Mouse (Mus musculus) CD8-positive naive resting alpha-beta T cell, adult 2 months (primary cell): ENCODE results near the gene Hoxd3.
A peak's percentile ranks its signal among the peaks of the same experiment; 100 is the strongest.

Source experiments
- DNase-seq, 2 experiments: peaks; one replicate each; pipeline ENCODE4 v3.0.0; 2022; ENCODE audit warnings: low read depth in 2 of 2, low spot score in 2 of 2

Gene Hoxd3

DNA sequence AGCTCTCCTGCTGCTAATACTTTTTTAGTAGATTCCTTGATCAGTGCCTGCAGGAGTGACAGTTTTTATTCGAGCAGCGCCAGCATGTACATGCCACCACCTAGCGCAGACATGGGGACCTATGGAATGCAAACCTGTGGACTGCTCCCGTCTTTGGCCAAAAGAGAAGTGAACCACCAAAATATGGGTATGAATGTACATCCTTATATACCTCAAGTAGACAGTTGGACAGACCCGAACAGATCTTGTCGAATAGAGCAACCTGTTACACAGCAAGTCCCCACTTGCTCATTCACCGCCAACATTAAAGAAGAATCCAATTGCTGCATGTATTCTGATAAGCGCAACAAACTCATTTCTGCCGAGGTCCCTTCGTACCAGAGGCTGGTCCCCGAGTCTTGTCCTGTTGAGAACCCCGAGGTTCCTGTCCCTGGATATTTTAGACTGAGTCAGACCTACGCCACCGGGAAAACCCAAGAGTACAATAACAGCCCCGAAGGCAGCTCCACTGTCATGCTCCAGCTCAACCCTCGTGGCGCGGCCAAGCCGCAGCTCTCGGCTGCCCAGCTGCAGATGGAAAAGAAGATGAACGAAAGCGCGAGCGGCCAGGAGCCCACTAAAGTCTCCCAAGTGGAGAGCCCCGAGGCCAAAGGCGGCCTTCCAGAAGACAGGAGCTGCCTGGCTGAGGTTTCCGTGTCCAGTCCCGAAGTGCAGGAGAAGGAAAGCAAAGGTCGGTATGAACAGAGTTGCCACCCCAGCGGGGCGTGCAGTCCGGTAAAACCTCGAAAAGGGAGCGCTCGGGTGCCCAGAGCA lies 19.5 kb upstream of the Hoxd3 start:
- no peak for DNase-seq

DNA sequence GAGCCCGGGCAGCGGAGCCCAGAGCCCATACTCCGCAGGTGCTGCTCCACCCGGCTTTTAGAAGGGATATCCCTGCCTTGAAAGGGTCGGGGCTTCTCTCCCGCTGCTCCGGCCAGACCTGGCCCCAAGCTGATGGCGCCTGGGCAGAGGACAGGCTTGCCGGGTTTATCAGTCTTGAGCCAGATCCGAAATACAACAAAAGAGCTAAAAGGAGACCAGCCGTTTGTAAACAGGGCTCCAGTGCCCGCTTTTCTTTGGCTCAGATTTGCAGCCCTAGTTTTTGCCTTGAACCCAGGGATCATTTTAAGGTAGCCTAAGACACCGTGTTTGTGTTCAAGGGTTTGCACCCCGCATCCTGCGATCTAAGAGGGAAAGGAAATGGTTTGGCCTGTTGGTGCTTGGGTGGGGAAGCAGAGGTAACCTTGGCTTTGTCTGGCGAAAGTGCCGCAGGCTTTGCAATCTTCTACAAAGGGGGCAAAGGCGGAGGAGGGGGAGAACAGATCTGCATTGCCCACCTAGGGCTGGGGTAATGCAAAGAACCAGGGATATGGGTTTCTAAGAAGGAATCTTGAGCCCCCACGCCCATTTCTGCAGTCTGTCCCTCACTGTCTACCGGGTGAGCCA lies 18.8 kb upstream of the Hoxd3 start:
- DNase-seq, result no peak

DNA sequence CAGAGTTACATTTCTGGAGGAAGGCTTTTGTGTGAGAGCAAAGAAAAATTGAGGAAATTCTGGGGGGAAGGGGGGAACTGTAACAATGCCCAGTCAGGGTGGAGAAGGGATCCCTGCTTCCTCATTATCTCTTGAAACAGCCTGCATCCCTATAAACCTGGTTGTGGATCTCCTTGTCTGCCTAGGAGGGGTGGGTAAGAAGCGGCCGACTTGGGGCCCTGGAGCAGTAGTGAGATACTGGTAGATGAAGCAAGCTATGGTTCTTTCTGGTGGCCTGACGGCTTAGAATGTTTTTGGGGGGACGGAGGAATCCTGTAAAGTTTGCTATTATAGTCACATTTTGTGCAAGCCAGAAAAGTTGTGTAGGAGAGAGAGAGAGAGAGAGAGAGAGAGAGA lies 18.3 kb upstream of the Hoxd3 start:
- DNase-seq, result no peak

DNA sequence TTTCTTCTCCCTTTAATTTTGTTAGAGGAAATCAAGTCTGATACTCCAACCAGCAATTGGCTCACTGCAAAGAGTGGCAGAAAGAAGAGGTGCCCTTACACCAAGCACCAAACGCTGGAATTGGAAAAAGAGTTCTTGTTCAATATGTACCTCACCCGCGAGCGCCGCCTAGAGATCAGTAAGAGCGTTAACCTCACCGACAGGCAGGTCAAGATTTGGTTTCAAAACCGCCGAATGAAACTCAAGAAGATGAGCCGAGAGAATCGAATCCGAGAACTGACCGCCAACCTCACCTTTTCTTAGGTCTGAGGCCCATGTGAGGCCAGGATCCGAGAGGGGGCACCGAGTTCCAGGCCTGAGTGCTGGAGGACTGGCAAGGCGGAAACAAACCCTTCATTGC lies 17.7 kb upstream of the Hoxd3 start:
- DNase-seq, result no peak

DNA sequence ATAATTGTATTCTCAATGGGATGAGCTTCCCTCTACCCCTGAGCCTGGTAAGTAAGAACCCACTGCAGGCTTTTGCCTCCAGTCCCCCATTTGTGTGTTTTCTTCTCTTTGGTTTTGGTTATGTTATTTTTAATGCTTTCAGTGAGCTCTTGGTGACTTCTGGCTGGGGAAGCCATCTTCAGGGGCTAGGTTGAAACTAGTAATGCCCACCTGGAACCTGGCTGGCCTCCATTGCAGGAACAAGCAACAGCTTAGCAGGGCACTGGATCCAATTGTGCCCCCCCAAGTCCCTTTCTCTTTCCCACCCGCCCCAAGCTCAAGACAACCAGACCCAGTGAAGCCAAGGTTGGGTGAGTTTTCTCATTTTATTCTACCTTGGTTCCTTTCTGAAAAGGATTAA lies 16.3 kb upstream of the Hoxd3 start:
- DNase-seq, result no peak

DNA sequence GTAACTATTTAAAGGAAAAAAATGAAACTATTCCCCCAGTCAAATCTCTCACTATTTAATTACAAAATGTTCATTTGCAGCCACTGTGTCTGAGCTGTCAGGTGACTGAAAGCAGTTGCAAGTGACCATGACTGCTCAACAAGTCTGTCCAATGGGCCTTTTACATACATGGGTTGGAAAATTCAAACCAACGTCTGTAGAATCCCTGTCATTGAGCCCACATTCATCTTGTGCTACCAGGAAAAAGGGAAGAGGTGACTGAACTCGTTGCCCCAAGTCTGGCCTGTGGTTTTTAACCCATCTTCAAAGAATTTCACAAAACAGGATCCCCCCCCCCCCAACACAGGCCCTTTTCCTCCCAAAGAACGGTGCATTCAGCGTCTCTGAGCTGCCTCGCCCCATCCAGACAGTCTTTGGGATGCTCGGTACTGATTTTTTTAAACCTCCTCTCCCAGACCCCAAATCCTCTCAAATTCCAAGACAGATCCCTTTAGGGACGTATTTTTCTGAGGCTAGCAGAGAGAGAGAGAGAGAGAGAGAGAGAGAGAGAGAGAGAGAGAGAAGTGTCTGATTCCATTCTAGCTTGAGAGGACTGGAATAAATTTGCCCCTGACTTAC lies 15.8 kb upstream of the Hoxd3 start:
- DNase-seq, result no peak

DNA sequence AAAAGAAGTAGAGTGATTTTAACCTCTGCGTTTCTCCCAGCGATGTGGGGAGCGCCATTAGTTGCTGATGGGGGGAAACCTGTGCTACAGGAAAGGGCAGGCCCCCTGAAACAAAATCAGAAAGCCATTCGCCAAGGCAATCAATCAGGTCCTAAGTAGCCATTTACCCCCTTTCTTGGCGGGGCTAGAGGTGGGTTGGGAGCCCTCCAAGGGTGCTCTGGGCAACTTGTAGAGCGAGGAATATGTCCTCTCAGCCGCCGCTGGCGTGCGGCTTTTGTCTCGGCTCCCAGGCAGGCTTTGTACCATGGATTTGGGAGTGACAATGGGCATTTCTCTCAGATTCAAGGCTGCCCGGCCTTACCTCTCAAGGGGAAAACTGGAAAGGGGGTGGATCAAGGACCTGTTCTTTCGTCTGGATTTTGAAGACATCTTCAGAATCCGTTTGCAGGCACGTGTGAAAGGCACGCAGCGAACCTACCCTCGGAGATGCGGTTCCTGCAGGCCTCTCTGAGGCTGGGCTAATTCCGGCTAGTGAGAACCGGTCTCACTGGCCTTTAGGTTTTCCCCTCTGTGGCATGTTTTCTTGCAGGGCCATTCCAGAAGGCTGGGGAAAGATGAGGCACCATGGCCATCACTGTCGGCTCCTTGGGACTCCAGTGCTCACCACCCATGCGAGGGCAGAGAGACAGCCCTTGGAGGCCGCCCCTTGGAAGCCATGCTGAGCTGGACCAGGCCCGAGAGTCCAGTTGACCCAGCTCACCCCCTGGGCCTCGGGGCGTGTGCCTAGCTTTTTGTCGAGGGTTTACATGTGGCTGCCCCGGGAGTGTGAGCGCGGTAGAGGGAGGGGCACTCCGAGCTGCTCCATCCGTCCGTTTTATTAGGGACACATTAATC lies 15.0 kb upstream of the Hoxd3 start:
- DNase-seq, result no peak

DNA sequence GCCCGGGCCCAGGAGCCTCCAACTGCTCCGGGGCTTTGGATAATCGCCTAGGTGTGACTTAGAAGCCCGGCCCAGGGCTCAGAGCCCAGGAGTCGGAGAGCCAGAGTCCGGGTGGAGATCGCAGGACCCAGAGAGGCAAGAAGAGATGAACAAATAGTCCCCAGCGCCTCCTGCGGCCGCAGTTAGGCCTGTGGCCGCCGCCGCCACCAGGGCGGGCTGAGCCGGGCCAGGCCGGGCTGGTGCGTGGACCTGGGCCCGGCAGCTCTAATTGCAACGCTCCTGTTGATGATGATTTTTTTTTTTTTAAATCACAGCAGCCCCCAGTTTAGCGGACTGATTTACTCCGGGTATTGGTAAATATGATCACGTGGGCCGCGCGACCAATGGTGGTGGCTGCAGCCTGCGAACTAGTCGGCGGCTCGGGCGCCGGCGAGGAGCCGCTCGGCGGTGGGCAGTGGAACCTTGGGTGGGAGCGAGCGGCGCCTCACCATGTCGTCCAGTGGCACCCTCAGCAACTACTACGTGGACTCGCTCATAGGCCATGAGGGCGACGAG lies 14.1 kb upstream of the Hoxd3 start, which contains the start of gene Hoxd9:
Hoxd9 (plus strand) TSS at position 161 of the 555 bp plus-strand sequence.
- DNase-seq, result no peak

DNA sequence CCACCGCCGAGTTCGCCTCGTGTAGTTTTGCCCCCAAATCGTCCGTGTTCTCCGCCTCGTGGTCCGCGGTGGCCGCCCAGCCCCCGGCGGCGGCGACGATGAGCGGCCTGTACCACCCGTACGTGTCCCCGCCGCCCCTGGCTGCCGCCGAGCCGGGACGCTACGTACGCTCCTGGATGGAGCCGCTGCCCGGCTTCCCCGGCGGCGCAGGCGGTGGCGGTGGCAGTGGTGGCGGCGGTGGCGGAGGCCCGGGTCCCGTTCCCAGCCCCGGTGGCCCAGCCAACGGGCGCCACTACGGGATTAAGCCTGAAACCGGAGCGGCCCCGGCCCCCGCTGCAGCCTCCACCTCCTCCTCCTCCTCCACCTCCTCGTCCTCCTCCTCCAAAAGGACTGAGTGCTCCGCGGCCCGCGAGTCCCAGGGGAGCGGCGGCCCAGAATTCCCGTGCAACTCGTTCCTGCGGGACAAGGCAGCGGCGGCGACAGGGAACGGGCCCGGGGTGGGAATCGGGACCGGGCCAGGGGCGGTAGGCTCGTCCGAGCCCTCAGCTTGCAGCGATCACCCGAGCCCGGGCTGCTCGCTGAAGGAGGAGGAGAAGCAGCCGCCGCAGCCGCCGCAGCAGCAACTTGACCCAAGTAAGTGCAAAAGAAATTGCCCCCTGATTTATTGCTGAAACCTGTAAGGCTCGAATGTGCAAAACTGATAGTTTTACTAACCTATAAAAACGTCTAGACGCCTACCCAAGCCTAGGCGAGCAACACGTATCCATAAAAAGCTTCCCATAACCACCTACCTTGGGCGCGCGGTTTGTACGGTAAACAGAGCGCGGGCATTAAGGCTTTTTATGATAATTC lies 13.3 kb upstream of the Hoxd3 start:
- no peak for DNase-seq

DNA sequence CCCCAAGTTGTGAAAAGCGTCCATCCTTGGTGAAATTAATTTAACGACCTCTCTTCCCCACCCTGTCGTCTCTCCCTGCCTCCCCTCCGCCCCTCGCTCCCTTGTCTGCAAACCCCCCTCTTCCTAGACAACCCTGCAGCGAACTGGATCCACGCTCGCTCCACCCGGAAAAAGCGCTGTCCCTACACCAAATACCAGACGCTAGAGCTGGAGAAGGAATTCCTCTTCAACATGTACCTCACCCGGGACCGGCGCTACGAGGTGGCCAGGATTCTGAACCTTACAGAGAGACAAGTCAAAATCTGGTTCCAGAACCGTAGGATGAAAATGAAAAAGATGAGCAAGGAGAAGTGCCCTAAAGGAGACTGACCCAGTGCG lies 12.7 kb upstream of the Hoxd3 start:
- no peak for DNase-seq

DNA sequence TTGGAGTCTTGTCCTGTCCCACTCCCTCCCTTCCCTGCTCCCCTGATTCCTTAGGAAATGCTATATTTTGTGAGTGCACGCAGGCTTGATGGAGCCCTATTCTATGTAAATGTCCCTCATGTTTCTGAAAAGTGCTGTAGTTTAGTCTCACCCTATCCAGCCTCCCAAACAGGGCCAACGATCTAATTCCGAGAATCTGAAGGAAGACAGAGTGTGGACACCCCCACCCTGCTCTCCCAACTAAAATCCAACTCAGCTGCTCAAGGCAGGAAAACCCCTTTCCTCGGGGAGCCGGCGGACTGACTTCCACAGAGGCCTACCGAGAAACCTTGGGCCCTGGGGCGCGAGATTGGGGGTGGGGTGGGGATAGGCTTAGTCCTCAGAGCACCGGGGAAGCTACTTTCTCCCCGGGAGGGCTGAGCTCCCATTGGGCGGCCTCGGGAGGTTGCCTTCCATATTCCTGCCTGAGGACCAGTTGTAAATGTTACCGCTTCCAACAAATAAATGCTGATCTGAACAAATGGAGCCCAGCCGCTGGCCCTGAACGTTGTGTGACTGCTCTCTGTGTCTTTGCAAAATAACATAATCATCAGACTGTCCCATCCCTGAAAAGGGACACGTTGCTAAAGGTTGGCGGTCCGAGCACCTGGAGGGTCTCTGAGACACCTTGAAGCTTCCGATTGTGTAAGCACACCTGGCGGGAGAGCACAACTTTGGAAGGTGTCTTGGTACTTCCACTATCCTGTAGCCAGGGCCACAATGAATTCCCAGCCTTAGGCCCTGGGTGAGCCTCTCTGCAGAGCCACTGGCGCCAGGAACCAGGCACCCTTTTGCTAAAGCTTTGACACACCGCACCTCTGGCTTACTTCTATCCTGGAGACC lies 11.8 kb upstream of the Hoxd3 start:
- no peak for DNase-seq

DNA sequence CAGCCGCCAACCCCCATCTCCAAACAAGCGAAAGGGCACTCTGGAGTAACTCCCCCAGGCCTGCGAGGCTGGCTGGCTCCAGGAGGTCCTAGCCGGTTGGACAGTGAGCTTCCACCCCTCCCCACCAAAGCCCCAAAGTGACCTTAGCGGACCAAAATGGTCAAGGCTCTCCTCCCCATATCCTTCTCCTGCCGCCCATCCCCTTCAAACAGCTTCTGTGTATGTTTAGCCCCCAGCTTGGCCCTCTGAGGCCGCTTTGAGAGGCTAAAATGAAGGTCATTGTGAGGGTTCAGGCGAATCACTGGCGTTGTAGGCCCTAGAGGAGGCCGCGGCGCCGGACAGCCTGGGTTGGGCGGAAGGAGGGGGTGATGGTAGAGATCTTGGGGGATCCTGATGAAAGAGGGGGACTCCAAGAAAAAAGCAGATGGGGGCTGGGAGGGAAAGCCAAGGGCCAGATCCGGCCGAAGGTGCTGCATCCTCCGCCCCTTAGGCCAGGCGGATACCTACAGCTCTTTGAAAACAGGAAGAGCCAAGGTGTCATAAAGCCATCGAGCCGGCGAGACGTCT lies 11.1 kb upstream of the Hoxd3 start:
- no peak for DNase-seq

DNA sequence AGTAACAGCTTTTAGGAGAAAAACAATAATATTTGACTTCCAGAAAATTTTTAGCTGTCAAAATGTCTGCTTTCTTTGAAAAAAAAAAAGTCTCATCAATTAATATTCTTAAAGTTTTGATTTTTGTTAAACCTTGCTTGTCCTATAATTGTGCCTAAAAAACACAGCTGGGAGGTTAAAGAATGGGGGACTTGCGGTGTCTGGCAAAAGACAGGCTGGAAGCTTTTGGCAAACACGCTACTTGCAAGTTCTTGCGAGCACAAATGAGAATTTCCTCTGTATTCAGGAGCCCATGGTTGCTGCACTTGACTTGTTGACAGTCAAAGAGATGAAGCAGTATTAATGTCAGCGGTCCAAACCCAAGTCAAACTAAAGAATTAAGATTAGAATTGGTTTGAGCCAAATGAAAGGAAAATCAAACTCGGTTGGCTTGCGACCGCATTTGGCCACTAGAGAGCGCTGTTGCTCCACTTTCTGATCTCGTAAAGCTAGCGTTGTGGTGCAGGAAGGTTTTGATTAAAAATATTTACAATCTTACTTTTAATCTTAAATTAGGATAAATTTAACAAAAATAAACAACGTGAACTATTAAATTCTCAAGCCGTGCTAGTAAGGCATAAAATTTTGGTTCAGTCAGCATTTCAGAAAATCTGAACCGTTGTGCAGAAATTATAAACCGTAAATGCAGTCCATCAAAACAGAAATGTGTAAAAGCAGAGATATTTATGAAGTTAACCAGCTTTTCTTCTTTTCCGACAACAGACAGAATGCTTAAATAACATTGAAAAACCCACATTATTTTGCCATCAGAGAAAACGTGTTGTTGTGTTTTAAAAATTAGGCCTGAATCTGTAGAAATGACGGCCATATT lies 9.5 kb upstream of the Hoxd3 start:
- peak; percentile 52 to 67 for DNase-seq

DNA sequence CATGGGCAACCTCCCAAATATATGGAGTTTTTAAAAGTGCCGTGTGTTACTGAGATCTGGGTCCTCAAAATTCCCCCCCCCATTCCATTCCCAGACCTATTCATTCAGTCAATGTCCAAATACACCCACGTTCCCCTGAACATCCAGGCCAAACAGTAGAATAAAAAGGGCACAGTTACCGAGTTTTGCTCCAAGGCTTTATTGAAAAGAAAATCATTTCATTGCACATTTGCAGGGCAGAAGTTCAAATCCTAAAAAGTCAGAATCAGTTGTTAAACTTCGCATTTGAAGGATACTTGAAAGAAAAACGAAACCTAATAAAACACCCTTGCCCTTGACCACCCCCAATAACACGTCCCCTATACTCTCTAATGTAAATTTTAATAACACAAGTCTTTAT lies 8.9 kb upstream of the Hoxd3 start:
- no peak for DNase-seq

DNA sequence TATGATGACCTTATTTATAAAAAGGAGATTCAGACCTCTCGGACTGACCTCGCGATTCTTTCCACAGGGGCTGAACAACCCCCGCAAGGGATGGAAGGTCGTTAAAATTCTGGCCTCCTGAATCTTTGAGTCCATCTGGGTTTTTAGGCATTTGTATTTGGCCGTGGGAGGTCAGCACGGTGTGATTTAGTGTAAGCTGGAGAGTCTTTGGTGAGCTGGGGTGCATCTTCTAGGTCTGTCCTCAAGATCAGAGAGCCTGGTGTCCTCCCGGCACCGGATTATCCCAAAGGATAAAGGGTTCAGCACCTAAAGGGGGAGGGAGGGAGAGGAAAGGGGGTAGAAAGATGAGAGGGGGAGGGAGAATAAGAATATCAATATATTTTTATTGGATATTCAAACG lies 8.4 kb upstream of the Hoxd3 start:
- DNase-seq, result no peak

DNA sequence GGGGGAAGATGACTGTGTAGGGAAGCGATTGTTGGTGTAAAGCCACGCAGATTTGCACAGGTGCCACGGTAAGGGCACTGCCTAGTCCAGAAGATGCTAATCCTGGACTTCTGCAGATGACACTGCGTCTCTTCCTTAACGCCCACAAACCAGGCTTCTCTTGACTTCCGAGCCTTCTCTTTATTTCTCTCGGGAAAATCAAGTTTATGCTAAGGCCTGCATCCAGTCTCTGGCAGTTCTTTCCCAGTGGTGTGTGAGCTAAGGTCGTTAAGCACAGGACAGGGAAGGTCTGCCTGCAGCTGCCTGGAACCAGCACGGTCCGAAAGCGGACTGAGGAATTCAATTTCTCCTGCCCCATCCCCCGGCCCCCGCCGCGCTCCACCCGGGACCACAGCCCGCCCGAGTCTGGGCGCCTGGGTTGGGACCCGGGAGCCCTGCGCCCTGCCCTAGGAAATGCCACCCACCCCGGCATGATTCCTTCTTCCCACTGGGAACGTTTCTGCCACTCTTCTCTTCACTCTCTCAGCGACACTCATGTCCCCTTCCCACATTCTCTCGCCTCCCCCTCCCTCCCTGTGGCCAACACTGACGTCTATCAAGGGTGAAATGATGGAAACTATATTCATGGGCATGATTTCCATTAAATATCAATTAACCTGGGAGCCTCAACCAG lies 7.9 kb upstream of the Hoxd3 start:
- DNase-seq, result no peak

DNA sequence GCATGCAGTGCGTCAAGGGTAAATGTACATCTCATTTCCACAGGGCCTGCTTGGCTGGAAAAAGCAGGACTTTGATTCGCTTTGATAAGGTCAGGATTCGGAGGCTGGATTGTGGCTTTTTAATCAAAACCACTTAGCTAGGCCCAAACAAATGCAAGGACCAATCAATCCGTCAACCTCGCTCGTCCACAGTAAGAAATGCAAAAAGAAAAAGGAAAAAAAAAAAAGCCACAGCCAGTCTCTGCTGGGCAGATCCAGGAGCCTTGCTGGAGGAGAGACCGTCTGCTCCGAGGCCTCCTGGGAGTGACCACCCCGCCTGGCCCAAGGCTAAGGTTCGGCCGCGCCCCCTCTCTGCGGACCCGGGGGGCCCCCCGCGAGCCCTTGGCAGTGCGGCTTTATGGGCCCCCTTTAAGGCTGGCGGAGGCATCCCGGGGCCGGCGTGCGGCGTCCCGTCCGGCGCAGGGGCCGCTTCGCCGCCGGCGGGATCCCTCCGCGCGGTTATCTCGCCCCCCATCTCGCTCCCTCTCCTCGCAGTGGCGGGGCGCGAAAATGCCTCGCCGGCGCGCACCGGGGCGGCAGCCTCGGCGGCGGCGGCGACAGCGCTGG lies 7.2 kb upstream of the Hoxd3 start, which contains the start of gene Hoxd8:
Hoxd8 (plus strand) TSS at position 223 of the 606 bp plus-strand sequence.
- no peak for DNase-seq
